Mouse (Mus musculus) stomach, postnatal 0 days (tissue): ENCODE measurements at regions not wholly inside any gene's neighbourhood (a gene's known extent, or its start where the extent isn't known, plus 50 kb on each side); places are given as distances from the start of the nearest gene placed in this dataset.

Experiments used
- ATAC-seq: fragments of 200-750 bp; cut with Nextera tagmentation; 2 replicates; pipeline ENCODE4 v1.8.0; 2017; ENCODE audit not compliant: low FRiP score, low TSS enrichment
- DNase-seq: peaks from one replicate; pipeline ENCODE4 v3.0.0-alpha.2; 2016; ENCODE audit warnings: low spot score
- H3K27ac ChIP-seq: fragments of 300-500 bp; sonication (generic); replicated peaks from 2 replicates; pipeline ENCODE4 v1.5.1; 2014; ENCODE audit warnings: mild to moderate bottlenecking, control low read depth
- H3K27me3 ChIP-seq: fragments of 300-500 bp; sonication (generic); 2 replicates; pipeline ENCODE4 v1.6.1; 2014; ENCODE audit warnings: low read length; ENCODE audit not compliant: control insufficient read depth, insufficient read depth
- H3K36me3 ChIP-seq: fragments of 300-500 bp; sonication (generic); 2 replicates; pipeline ENCODE4 v1.6.1; 2014; ENCODE audit warnings: low read length, mixed read lengths; ENCODE audit not compliant: control insufficient read depth, insufficient read depth
- H3K4me1 ChIP-seq: fragments of 300-500 bp; sonication (generic); replicated peaks from 2 replicates; pipeline ENCODE4 v1.6.1; 2014; ENCODE audit warnings: antibody characterized with exemption; ENCODE audit not compliant: control insufficient read depth, insufficient read depth
- H3K4me2 ChIP-seq: fragments of 300-500 bp; sonication (generic); replicated peaks from 2 replicates; pipeline ENCODE4 v1.6.1; 2014; ENCODE audit warnings: low read depth, mild to moderate bottlenecking, control low read depth, moderate library complexity
- H3K4me3 ChIP-seq: fragments of 300-500 bp; sonication (generic); 2 replicates; pipeline ENCODE4 v1.5.1; 2014; ENCODE audit warnings: low read depth, low read length, control low read depth
- H3K9ac ChIP-seq: fragments of 300-500 bp; sonication (generic); 2 replicates; pipeline ENCODE4 v1.6.1; 2014; ENCODE audit warnings: mild to moderate bottlenecking, low read length, control low read depth, mixed read lengths
- H3K9me3 ChIP-seq: fragments of 300-500 bp; sonication (generic); 2 replicates; pipeline ENCODE4 v1.6.1; 2016; ENCODE audit warnings: low read length; ENCODE audit not compliant: control insufficient read depth
- CTCF ChIP-seq: IDR thresholded peaks from 2 replicates; pipeline ENCODE4 v1.5.1; 2016; ENCODE audit warnings: antibody characterized with exemption, low read depth, mild to moderate bottlenecking, moderate library complexity
- EP300 ChIP-seq: optimal IDR thresholded peaks from 2 replicates; pipeline ENCODE3; 2016; ENCODE audit warnings: antibody characterized with exemption
- WGBS: fragments of 180-500 bp; shearing (Covaris S2); extraction: QIAGEN DNeasy Blood & Tissue Kit; methylation state at CpG from one replicate; pipeline ENCODE4 v1.1.7; 2014; 5-methylcytosine and 5-hydroxymethylcytosine counted together

DNA sequence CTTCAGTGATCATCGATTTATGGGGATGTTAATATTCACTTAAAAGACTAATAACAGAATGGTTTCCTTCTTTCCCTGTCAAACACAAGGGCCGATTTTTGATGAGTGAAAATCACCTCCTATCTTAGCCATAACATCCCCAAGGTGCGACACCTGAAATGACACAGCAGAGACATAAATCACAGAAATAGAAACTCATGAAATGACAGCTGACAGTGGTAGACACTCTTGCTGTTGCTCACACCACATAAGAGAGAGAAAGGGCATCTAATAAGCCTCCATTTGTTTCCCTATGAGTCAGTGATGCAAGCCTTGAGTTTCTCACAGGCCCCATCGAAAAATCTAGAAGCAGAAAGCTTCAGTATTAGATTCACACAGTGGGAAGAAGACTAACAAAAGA, 63.9 kb upstream of the Rbpj start:
- TF ChIP-seq EP300 (no peak), CTCF (no peak)
- Histone ChIP-seq H3K27ac (no peak overlapping the region), H3K4me1 (no peaks in the 10 kb centered on the region), H3K4me2 (no peak overlapping the region), H3K9ac (no peak overlapping the region), H3K9me3 (no peaks in the 10 kb centered on the region), H3K4me3 (no peak overlapping the region), H3K27me3 (no peaks in the 10 kb centered on the region), H3K36me3 (no peaks in the 10 kb centered on the region)
- 85% methylated on average over 4 of the region's 4 CpGs for WGBS
- ATAC-seq (no peak), DNase-seq (no peak)

DNA sequence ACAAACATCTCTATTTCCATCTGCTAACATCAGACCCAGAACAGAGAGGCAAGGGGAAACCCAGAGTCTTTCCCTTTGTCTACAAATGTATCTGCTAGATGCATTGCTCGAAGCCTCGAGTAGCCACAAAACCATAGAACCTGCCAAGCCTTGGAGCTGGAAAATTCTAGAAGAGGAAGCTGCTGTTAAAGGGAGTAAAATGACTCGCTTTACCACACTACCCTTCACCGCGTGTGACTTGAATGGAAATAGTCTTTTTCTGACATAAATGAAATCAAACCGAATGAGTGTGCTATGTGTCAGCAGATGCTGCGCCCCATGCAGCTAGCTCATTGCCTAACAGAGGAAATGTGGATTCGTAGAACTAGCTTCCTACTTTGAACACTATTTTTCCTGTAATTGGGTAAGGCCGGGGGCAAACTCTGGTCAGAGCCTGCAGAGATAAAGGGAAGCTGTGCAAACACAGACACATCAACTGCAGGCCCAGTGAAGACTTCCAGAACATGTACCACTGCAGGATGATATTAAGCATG, 63.3 kb upstream of the Rbpj start:
- DNase-seq (no peak), ATAC-seq (no peak)
- TF ChIP-seq CTCF (no peak), EP300 (no peak)
- H3K4me2 ChIP-seq, result no peak overlapping the region
- H3K9me3 ChIP-seq, result no peaks in the 10 kb centered on the region
- H3K36me3 ChIP-seq, result no peaks in the 10 kb centered on the region
- no peak overlapping the region for H3K9ac ChIP-seq
- WGBS, result 77% methylated on average over 9 of the region's 9 CpGs
- H3K27ac ChIP-seq, result no peak overlapping the region
- no peaks in the 10 kb centered on the region for H3K27me3 ChIP-seq
- H3K4me1 ChIP-seq, result no peaks in the 10 kb centered on the region
- no peak overlapping the region for H3K4me3 ChIP-seq

DNA sequence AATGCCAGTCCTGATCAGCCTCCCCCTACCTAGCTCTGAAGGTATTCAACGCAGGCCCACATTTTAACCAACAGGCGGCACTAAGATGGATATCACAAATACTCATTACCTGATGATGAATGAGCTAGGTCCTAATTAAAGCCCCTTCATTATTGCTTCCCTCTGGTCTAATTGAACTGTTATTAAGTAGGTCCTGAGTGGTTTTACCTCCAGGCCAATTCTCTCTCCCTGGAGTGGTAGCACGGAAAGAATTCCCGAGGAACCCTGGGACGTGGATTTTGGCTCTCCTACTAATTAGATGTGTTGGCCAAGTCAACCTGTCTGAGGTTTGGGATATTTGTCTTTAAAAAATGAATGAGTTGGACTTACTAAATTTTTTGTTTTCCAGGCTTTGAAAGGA, 60.0 kb upstream of the Rbpj start:
- no peak overlapping the region for H3K4me2 ChIP-seq
- H3K27ac ChIP-seq, result no peak overlapping the region
- H3K36me3 ChIP-seq, result no peaks in the 10 kb centered on the region
- no peak overlapping the region for H3K4me3 ChIP-seq
- ATAC-seq (no peak), DNase-seq (no peak)
- no peaks in the 10 kb centered on the region for H3K27me3 ChIP-seq
- H3K9me3 ChIP-seq, result no peaks in the 10 kb centered on the region
- no peak for TF ChIP-seq CTCF
- no peaks in the 10 kb centered on the region for H3K4me1 ChIP-seq
- H3K9ac ChIP-seq, result no peak overlapping the region
- 94% methylated on average over 5 of the region's 5 CpGs for WGBS

DNA sequence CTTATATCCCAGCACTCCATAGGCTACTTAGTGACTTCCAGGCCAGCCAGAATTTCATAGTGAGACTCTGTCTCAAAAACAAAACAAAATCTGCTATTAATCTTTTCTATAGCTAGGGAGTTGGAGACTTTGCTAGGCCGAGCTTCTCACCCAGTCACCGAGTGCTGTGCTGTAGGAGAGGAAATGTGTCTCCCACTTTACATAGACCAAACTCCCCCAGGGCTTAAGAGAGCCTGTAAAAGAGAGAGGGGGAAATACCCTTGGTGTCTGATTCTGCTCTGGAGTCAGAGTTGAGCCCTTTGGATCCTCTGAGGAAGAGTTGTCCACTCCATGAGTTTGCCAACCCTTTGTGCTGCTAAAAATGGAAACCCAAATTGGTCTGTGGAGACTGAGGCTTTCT, 58.3 kb upstream of the Rbpj start:
- TF ChIP-seq EP300 (no peak), CTCF (no peak)
- no peak for DNase-seq
- 65% methylated on average over 2 of the region's 2 CpGs for WGBS

DNA sequence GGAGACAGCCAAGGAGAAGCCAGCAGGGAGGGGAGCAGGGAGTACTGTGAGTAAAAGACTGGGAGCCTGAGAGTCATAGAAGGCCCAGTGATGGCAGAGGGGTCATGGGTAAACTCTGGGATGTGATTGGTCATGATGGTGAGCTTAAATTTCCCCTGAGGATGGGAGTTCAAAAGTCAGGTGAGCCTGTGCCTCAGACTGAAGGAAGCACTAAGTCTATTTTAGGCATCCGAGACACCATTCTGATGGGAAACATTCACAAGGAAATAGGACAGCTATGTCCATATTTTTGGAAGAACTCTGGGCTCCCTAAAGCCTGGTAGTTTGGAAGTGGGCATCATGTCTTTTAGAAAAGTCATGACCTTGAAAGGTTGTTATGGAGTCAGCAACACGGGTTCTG, 57.7 kb upstream of the Rbpj start:
- Histone ChIP-seq H3K4me3 (no peak overlapping the region), H3K27ac (no peak overlapping the region), H3K9me3 (no peaks in the 10 kb centered on the region), H3K27me3 (no peaks in the 10 kb centered on the region), H3K4me2 (no peak overlapping the region), H3K4me1 (no peaks in the 10 kb centered on the region), H3K9ac (no peak overlapping the region), H3K36me3 (no peaks in the 10 kb centered on the region)
- no peak for ATAC-seq
- DNase-seq, result no peak
- TF ChIP-seq EP300 (no peak), CTCF (no peak)
- 76% methylated on average over 2 of the region's 2 CpGs for WGBS

More for the DNA sequence above, 58.3 kb upstream of the Rbpj start:
- no peaks in the 10 kb centered on the region for H3K36me3 ChIP-seq
- H3K4me2 ChIP-seq, result no peak overlapping the region
- H3K27ac ChIP-seq, result no peak overlapping the region
- H3K4me1 ChIP-seq, result no peaks in the 10 kb centered on the region
- H3K9me3 ChIP-seq, result no peaks in the 10 kb centered on the region
- no peak overlapping the region for H3K9ac ChIP-seq
- ATAC-seq, result no peak
- H3K4me3 ChIP-seq, result no peak overlapping the region
- H3K27me3 ChIP-seq, result no peaks in the 10 kb centered on the region

DNA sequence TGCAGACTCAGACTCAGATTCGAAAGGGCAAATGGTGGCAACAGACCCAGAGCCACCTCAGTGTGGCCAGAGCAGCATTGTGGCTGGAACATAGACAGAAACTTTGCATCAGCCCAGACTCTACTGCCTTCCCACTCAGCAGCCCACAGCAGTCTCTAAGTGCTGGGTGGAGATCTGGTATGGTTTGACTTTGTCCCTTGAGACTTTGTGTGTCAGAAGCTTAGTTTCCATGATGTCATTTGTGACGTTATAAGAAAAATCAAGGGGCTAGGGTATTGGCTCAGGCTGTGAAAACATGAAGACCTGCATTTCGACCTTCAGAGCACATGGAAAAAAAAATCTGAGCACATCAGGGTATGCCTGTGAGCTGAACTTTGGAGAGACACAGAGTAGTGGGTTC, 56.2 kb upstream of the Rbpj start:
- Histone ChIP-seq H3K4me1 (no peaks in the 10 kb centered on the region), H3K9ac (no peak overlapping the region), H3K36me3 (no peaks in the 10 kb centered on the region), H3K9me3 (no peaks in the 10 kb centered on the region), H3K4me2 (no peak overlapping the region), H3K27ac (no peak overlapping the region), H3K4me3 (no peak overlapping the region), H3K27me3 (no peaks in the 10 kb centered on the region)
- ATAC-seq (no peak), DNase-seq (no peak)
- WGBS, result 74% methylated on average over 3 of the region's 3 CpGs
- TF ChIP-seq CTCF (no peak), EP300 (no peak)
